Mouse (Mus musculus): ENCODE measurements around the gene Yipf4.
"Not testable (repeated sequence)": the region's sequence is repeated elsewhere in the genome, so short reads cannot be mapped to it uniquely, and the experiment has no call there.

Yipf4 gene

GRCm38 (mm10) chr17:74489024-74489900 lies at the start of gene Yipf4:
TSS of gene Yipf4 (plus strand) at chr17:74489493.
- DNase-seq (ENCODE audit: low read depth), result peak; percentile 95

DNA sequence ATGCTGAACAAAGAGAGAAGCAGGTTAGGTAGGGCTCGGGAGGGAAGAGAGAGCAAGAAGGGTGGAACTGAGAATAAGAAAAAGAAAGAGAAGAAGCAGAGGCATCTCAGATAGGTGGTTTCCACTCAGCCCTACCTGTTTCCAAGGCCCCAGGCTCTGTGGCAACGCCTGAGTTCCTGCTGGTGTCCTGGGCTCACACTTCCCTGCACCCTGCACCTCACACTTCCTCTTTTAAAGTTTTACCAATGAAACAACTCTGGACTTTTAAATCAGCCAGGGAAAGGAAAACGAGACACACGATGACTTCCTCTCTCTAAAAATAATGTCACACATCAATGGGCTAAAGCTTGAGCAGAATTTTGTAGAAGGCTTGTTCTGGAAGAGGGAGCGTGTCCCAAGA lies 48.8 kb upstream of the Yipf4 start:
- no peak for DNase-seq (ENCODE audit: low read depth)

DNA sequence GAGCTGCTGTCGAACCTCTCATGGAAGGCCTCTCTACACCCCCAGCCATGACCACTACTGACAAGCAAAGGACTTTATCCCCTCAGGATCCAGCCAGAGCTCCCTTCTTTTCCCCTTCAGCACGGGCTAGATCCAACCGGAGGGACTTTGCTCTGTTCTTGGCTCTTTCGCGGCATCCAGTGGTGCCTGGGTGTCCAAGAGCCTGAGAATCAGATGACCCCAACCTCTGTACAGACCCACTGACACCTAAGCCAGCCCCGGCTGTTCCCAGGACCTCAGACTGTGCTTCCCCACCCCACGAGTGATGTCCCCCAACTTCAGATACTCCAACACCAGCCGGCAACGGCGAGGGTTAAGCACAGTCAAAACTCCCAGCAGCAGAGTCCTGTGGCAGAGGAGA lies 39.5 kb upstream of the Yipf4 start:
- DNase-seq (ENCODE audit: low read depth), result no peak

- no peak for DNase-seq (ENCODE audit: low read depth)
Measured at GRCm38 (mm10) chr17:74453928-74454327, 35.4 kb upstream of the Yipf4 start.

DNA sequence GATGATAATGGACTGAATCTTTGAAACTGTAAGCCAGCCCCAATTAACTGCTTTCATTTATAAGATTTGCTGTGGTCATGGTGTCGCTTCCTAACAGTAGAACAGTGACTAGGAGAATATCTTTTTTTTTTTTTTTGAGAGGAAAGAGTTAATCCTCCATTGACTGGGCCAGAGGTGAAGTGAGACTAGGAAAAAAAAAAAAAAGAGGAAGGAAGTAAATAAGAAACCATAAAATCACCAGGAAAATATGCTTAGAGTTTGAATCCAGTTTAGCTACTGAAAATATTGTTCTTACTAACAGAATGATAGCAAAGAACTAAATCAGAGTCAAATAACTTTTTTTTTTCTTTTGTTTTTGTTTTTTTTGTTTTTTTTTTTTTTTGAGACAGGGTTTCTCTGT lies 34.6 kb upstream of the Yipf4 start:
- no peak for DNase-seq (ENCODE audit: low read depth)

DNA sequence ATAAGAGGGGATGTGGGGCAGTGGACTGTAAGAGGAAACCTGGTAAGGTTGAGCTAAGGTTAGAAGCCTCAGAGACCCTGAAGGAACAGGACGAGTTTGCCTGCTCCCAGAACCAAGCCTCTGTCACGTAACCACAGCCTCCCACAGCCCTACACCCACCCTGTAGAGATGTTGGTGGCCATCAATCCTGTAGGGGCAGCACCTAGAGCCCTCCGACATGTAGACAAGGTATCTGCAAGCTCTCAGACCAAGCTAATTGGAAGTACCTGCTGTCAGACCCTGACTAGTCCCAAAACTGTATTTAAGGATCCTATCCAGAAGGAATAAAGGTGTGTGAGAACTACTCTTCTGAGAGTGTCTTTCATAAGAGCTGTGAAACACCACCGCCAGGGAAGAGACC lies 33.9 kb upstream of the Yipf4 start:
- DNase-seq (ENCODE audit: low read depth), result no peak

- no peak for DNase-seq (ENCODE audit: low read depth)
Measured at GRCm38 (mm10) chr17:74456825-74457224, 32.5 kb upstream of the Yipf4 start.

- no peak for DNase-seq (ENCODE audit: low read depth)
Measured at GRCm38 (mm10) chr17:74457972-74458677, 31.2 kb upstream of the Yipf4 start.

GRCm38 (mm10) chr17:74458711-74459408 lies 30.4 kb upstream of the Yipf4 start, which contains the start of gene Nlrc4:
TSS of gene Nlrc4 (minus strand) at chr17:74459142.
- no peak for DNase-seq (ENCODE audit: low read depth)

DNA sequence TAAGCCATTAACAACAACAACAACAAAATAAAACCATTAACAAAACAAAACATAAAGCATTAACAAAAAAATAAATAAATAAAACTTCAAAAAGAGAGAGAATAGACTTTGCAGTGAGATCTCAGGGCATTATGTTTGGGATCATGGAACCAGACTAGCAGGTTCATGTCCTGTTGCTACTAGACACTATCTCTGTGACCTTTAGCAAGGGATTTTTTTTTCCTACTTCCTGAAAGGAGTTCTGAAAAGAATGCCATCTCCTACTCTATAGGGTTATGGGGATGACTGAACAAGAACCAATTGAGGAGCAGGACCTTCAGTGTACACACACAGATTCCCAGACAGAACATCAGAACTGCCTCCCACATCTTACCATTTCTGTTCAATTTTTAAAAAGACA lies 25.8 kb upstream of the Yipf4 start:
- no peak for DNase-seq (ENCODE audit: low read depth)

DNA sequence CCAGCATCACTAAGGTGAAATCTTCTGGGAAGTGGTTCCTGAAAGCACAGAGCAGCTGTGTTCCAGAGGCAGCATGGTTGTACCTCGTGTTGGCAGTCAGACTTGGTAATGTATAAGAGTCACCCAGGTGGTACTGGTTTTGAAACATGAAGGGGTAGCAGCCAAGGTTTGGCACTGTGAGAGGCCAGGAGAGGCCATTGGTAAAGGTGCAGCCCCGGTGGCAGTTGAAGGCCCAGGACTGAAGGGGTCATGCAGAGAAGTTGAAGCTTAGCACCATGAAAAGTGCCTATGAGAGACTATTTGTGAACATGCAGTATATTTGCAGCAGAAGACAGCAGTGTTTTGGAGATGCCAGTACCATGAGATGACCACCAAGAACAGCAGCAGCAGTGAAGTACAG lies 21.3 kb upstream of the Yipf4 start:
- not testable (repeated sequence) for DNase-seq (ENCODE audit: low read depth)

GRCm38 (mm10) chr17:74470133-74470532 lies 19.2 kb upstream of the Yipf4 start:
- not testable (repeated sequence) for DNase-seq (ENCODE audit: low read depth)

- no peak for DNase-seq (ENCODE audit: low read depth)
Measured at GRCm38 (mm10) chr17:74480361-74481069, 8.8 kb upstream of the Yipf4 start.

GRCm38 (mm10) chr17:74489901-74490220 lies 568 bp downstream of the Yipf4 start:
- no peak for DNase-seq (ENCODE audit: low read depth)

GRCm38 (mm10) chr17:74491565-74491964 lies 2.3 kb downstream of the Yipf4 start:
- DNase-seq (ENCODE audit: low read depth), result no peak

- no peak for DNase-seq (ENCODE audit: low read depth)
Measured at GRCm38 (mm10) chr17:74500204-74500603, 10.9 kb downstream of the Yipf4 start.

DNA sequence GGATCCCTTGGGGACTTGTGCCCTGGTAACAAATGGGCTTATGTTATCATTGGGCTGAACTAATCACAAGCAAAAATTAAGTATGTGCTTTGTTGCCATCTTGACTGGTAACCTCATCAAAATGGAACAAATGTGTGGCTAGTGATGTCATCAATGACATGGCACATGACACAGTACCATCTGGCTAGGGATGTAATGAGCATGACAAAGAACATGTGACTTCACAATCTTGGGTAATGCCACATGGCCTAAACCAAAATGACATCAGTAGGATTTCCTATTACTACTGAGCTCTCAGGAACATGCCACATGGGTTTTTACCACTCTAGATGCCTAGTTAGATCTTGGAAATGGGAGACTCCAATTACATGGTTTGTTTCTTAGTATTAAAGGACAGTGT lies 11.8 kb downstream of the Yipf4 start:
- no peak for DNase-seq (ENCODE audit: low read depth)

- DNase-seq (ENCODE audit: low read depth), result no peak
Measured at GRCm38 (mm10) chr17:74507934-74508333, 18.6 kb downstream of the Yipf4 start.

DNA sequence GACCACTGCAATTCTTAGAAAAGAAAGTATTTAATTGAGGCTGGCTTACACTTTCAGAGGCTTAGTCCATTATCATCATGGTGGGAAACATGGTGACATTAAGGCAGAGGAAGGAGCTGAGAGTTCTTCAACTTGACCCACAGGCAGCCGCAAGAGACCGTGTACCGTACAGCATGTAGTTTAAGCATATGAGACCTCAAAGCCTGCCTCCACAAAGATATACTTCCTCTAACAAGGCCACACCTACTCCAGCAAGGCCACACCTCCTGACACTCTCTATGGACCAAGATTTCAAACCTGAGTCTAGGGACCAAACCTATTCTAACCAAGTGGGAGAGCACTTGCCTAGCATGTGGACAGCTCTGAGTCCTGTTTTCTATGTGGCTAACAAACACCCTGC lies 19.3 kb downstream of the Yipf4 start:
- no peak for DNase-seq (ENCODE audit: low read depth)

DNA sequence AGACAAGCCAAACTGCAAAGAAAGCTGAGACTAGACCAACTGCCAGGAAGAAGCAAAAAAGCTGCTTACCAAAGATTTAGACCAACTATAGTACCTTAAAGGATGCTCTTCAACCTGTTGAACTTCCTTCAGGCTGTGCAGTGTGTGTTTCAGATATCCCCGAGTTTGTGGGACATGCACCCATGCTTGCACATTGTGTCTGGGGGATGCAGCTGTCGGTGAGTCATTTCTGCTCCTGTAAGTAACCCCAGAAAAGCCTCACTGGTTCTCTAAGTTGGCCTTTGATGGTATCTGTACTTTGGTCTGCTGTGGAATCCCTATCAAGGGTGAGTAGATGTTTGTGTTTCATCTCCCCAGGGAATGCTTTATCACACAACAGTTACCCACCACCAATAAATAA lies 23.0 kb downstream of the Yipf4 start:
- DNase-seq (ENCODE audit: low read depth), result no peak

DNA sequence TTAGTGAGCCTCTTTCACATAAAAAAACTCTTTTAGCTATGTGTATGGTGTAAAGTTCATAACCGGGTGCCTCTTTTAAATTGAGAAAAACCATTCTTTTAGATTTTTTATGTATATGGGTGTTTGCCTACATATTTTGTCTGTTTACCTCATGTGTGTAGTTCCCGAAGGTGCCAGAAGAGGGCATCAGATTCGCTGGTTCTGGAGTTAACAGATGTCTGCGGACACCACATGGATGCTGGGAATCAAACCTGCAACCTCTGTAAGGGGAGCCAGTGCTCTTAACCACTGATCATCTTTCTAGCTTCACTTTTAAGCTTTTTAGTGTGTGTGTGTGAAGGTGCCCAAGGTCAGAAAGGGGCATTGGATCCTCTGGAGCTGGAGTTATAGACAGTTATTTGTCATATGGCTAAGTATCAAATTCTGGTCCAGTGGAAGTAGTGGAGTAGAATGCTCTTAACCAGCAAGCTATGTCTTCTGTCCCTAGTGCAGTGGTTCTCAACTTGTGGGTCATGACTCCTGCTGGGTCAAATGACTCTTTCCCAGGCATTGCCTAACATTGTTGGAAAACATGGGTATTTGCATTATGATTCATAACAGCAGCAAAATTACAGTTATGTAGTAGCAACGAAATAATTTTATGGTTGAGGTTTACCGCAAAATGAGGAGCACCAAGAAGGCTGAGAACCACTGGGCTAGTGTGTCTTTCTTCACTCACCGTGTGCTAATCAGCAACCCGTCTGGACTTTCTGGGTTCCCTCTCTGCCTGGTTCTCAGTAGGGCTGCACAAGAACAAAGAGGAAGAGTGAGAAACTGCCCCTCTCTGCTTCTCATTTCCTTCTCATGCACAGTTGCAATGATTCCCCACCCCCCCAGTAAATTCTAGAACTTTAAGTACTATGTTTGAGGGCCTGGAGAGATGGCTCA lies 33.8 kb downstream of the Yipf4 start:
- DNase-seq (ENCODE audit: low read depth), result no peak

All from c-Kit-positive CD71-positive TER-119-negative erythroid progenitor cells, embryonic 14.5 days (primary cell).